Mouse (Mus musculus): ENCODE results near the gene Gpr68.

Gene Gpr68

DNA sequence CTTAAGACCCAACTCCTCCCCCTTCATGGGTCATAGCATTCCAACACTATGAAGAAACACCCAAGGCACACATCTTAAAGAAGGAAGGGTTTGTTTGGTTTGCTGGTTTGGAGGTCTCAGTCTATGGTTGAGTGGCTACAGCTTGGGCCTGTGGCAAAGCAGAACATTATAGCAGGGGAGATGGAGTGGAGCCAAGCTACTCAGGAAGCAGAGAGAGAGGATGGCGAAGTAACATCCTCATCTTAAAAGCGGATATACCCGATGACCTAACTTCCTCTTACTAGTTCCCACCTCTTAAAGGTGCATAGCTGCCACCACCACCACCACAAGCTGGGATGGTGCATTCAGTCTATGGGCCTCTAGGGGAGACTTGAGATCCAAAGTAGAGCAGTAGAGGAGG lies 70.8 kb downstream of the Gpr68 start:
- peak; percentile 71 for DNase-seq (ENCODE audit: low read depth, low spot score)

DNA sequence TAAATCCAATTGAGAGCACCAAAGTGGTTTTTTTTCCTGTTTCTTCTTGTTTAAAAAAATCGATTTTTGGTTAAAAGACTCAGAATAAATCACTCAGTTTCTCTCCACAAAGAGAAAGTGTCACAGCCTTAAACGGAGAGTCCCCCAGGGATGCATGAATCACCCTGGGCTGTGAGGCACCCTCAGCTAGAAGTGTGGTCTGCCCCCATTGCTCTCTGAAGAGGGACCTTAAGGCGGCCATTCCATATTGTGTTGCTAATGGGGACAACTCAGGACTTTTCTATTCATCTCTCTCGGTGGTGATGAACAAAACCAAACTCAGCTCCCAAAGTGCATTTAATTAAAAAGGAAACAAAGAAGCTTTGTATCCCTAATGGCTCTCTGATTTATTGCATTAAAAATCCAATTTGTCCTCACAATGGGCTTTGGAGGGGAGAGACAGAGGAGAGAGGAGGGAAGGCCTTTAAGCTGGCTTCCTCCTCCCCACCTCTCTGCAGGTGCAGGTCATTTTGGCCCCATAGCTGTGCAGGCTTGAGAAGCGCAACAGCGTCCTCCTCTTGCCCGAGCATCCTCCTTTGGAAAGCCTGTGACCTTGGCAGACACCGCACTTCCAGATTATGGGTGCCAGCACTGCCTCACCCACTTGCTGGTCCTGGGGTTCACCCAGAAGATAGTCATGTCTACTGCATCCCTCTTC lies 76.2 kb downstream of the Gpr68 start:
- DNase-seq (ENCODE audit: low read depth, low spot score) = no peak

- no peak for DNase-seq (ENCODE audit: low read depth, low spot score)
Measured at GRCm38 (mm10) chr12:100831021-100831420, 77.0 kb downstream of the Gpr68 start.

Measured in CD4-positive helper T cell, adult 2 months (primary cell).